Mouse (Mus musculus) C2C12 (cell line): ENCODE measurements around the gene Sult4a1. TPM values are rescaled to one million over a fixed set of nuclear protein-coding genes. Genes with fewer than 3 reads are reported as not detected.

Source experiments
- H3K27me3 ChIP-seq: one replicate; pipeline ENCODE4 v1.6.1; 2011; ENCODE audit not compliant: control insufficient read depth, insufficient read depth, insufficient read length
- H3K36me3 ChIP-seq: one replicate; pipeline ENCODE4 v1.6.1; 2011; ENCODE audit not compliant: control insufficient read depth, insufficient read depth
- H3K4me3 ChIP-seq: one replicate; pipeline ENCODE4 v1.5.1; 2011; ENCODE audit warnings: mild to moderate bottlenecking, control low read depth; ENCODE audit not compliant: poor library complexity, insufficient read depth, severe bottlenecking
- H3K79me2 ChIP-seq: one replicate; pipeline ENCODE4 v1.6.1; 2011; ENCODE audit not compliant: control insufficient read depth, insufficient read depth
- H3K79me3 ChIP-seq: one replicate; pipeline ENCODE4 v1.6.1; 2011; ENCODE audit warnings: low read depth, control low read depth
- H3ac ChIP-seq: one replicate; pipeline ENCODE3; 2011; ENCODE audit warnings: low read depth; ENCODE audit not compliant: control insufficient read depth, insufficient read length
- CEBPB ChIP-seq: IDR thresholded peaks from one replicate; pipeline ENCODE4 v1.6.1; 2011; ENCODE audit warnings: low read depth, mild to moderate bottlenecking, control low read depth, moderate library complexity
- CTCF ChIP-seq: IDR thresholded peaks from one replicate; pipeline ENCODE4 v1.5.1; 2011; ENCODE audit not compliant: control insufficient read depth, insufficient read depth, insufficient read length
- FOSL1 ChIP-seq: IDR thresholded peaks from one replicate; pipeline ENCODE4 v1.8.0; 2011; ENCODE audit warnings: mild to moderate bottlenecking, low read length; ENCODE audit not compliant: poor library complexity, insufficient read depth, severe bottlenecking
- MAX ChIP-seq: IDR thresholded peaks from one replicate; pipeline ENCODE4 v1.6.1; 2011; ENCODE audit warnings: mild to moderate bottlenecking, control low read depth
- MYOD1 ChIP-seq: IDR thresholded peaks from one replicate; pipeline ENCODE4 v1.6.1; 2011; ENCODE audit warnings: low read depth; ENCODE audit not compliant: control insufficient read depth, insufficient read length
- MYOG ChIP-seq: IDR thresholded peaks from one replicate; pipeline ENCODE4 v1.6.1; 2011; ENCODE audit not compliant: control insufficient read depth, insufficient read length; ENCODE audit errors: extremely low read depth
- USF1 ChIP-seq: IDR thresholded peaks from one replicate; pipeline ENCODE4 v1.6.1; 2011; ENCODE audit warnings: low read depth, mild to moderate bottlenecking, control low read depth, moderate library complexity
- long read RNA-seq, 2 experiments: library from polyadenylated mRNA; unstranded; transcript quantifications; one replicate each; pipeline ENCODE4 v2.0.0; 2019 to 2020
- polyA plus RNA-seq: library from polyadenylated mRNA; unstranded; fragments of >200 nt; fragmentation: generic; extraction: Trizol; gene quantifications from one replicate; pipeline ENCODE4 v1.2.1, GENCODE M21; 2012; ENCODE audit warnings: missing spikeins

The Sult4a1 gene
- not detected for polyA plus RNA-seq
- long read RNA-seq, experiment 1 = 0 reads
- long read RNA-seq, experiment 2 = 0 reads

DNA sequence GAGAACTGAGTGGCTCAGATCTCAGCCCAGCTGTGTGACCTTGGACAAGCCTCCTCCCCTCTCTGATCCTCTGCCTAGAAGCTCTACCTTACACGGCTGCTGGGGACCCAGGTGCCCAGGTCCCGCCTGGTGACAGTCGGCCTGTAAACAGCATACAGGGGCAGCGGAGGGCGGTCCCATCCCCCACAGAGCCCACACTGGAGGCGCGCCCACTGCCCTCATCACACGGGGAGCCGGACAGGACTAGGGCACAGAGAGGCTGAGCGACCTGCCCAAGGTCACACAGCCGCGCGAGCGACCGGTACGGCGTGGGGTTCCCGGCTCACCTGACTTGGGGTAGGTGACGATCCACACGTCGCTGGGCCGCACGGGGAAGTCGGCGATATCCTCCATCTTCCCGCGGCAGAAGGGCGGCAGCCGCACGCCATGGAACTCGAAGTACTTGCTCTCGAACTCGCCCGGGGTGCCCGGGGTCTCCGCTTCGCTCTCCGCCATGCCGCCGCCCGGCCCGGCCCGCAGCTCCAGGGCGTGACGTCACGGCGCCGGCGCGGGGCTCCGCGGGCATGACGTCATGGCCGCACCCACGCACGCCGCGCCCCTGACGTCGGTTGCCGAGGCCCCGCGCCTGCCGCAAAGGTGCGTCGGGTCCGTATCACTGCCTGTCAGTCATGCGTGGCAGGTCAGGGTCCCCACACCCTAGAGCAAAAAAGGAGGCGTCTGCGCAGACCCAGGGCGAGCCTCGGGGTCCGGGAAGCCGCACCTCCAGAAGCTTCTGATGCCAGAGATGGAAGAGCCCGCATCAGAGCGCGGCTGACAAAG lies at the start of gene Sult4a1:
Sult4a1 (minus strand) TSS at position 650 of the 819 bp plus-strand sequence.
- no peak within 1 kb of the TSS for H3K4me3 ChIP-seq
- no peak for TF ChIP-seq FOSL1
- H3K79me3 ChIP-seq = no peaks in the 10 kb centered on the region
- no peak within 1 kb of the TSS for H3ac ChIP-seq
- H3K27me3 ChIP-seq = peaks cover 18% of the 10 kb centered on the region
- no peaks in the 10 kb centered on the region for H3K36me3 ChIP-seq
- H3K79me2 ChIP-seq = no peaks in the 10 kb centered on the region

DNA sequence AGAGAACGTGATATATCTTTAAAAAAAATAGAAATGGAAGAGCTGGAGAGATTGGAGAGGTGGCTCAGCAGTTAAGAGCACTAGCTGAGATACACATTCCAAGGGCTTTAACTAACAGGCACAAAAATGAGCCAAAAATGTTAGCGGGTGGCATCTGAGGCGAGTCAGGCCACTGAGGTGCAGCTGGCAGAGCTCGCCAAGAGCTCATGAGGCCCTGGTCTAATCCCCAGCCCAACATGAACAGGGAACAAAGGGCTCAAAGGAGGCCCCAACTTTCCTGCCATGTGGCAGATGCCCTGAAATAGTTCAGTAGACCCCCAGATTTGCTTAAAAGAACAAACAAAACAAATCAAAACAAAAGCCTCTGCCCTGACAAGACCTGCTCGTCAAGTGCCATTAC lies 35.4 kb upstream of the Sult4a1 start:
- H3K36me3 ChIP-seq = no peaks in the 10 kb centered on the region
- H3ac ChIP-seq = no peak overlapping the region
- H3K79me3 ChIP-seq = no peaks in the 10 kb centered on the region
- H3K79me2 ChIP-seq = no peaks in the 10 kb centered on the region
- no peak for TF ChIP-seq MAX
- no peak for TF ChIP-seq FOSL1
- no peak for TF ChIP-seq CTCF
- no peak for TF ChIP-seq MYOG
- no peak for TF ChIP-seq CEBPB
- TF ChIP-seq USF1 = no peak
- no peak for TF ChIP-seq MYOD1
- H3K27me3 ChIP-seq = peaks cover 45% of the 10 kb centered on the region
- no peak overlapping the region for H3K4me3 ChIP-seq

DNA sequence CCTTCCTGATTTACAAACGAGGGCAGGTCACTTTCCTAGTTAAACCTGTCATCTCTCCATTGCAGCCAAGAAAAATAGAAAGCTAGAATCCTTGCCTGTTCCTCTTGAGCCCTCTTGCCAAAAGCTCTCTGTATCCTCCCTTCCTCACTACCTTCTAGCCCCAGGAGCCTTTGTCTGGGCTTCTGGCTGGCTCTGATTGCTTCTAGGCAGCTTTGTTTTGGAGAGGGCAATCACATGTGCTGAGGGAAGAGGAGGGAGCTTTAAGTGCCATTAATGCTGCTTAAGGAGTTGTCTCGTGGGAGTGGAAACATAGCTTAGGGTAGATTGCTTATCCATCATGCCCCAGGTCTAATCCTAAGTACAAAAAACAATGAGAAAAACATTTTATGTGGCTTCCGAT lies 34.6 kb upstream of the Sult4a1 start:
- no peak for TF ChIP-seq MYOD1
- TF ChIP-seq CEBPB = no peak
- no peak for TF ChIP-seq MYOG
- TF ChIP-seq CTCF = no peak
- TF ChIP-seq FOSL1 = no peak
- no peaks in the 10 kb centered on the region for H3K36me3 ChIP-seq
- H3K79me2 ChIP-seq = no peaks in the 10 kb centered on the region

DNA sequence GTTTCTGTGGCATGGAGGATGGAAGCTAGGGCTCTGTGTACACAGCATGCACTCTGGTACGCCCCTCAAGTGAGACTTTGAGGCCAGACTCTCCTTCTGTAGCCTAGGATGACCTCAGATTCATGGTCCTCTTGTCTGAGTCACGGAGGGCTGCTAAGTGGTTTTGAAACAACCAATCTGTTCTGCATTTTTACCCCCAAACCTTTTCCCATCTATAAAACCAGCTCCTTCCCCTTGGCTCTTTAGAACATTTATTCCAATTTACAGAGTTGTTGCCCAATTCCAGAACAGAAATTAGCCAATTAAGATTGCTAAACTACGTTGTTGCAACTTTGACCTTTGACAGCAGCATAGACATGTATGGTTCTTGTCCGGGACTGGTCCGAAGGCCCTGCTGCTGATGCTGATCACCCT lies 34.0 kb upstream of the Sult4a1 start:
- Histone ChIP-seq H3K79me2 (no peaks in the 10 kb centered on the region), H3K4me3 (no peak overlapping the region), H3K36me3 (no peaks in the 10 kb centered on the region), H3ac (no peak overlapping the region), H3K79me3 (no peaks in the 10 kb centered on the region), H3K27me3 (peaks cover 41% of the 10 kb centered on the region)
- no peak for TF ChIP-seq FOSL1
- TF ChIP-seq MYOD1 = no peak
- no peak for TF ChIP-seq MAX
- TF ChIP-seq USF1 = no peak
- TF ChIP-seq CTCF = no peak
- no peak for TF ChIP-seq MYOG
- TF ChIP-seq CEBPB = no peak

More for the DNA sequence above, 34.6 kb upstream of the Sult4a1 start:
- H3K79me3 ChIP-seq = no peaks in the 10 kb centered on the region
- H3K4me3 ChIP-seq = no peak overlapping the region
- H3ac ChIP-seq = no peak overlapping the region
- peaks cover 45% of the 10 kb centered on the region for H3K27me3 ChIP-seq

DNA sequence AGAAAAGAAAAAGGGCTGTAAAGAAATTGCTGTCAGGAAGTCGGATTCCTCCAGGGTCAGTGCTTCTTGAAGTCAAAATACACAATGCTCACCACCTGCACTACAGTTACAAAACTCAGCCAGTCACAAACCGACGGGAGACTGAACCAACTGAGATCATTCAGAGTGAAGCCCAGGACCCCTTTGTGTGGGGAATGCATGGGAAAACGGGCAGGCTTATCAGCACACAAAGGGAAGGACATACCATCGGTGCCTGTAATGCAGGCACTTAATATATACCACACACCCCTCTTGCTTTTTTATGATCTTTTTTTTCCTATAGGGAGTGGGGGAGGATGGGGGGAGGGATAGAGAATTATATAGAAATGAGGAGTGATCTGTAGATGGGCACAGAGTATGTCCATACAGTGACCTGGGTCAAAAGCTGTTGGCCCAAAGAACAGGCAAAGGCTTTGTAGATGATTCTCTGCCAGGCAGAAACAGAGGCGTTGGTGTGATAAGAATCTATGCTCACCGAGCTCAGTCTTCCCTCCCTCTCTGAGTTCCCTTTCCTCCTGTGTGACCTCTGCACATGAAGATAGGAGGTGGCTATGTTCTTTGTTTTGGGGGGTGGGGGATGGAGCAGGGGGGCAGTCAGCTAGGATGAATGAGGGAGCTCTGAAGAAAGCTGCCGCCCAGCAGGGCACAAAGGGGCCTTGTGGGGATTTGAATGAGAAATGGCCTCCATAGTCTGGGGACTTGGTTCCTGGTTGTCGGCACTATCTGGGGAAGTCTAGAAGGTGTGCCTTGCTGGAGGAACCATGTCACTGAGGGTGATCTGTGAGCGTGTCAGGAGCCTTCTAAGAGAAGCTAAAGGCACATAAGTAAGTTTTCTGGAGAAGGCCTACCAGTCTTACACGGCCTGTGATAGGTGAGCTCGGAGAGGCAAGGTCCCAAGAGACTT lies 31.2 kb upstream of the Sult4a1 start:
- H3K27me3 ChIP-seq = peaks cover 43% of the 10 kb centered on the region
- no peaks in the 10 kb centered on the region for H3K79me3 ChIP-seq
- H3K36me3 ChIP-seq = no peaks in the 10 kb centered on the region
- H3ac ChIP-seq = no peak overlapping the region
- TF ChIP-seq MAX (no peak), CEBPB (no peak), FOSL1 (no peak), MYOG (no peak), CTCF (no peak)
- no peaks in the 10 kb centered on the region for H3K79me2 ChIP-seq
- H3K4me3 ChIP-seq = no peak overlapping the region
